Mouse (Mus musculus) natural killer cell, adult 2 months (primary cell): ENCODE data around the gene Axl.

ENCODE experiments used
- DNase-seq, 2 experiments: peaks; one replicate each; pipeline ENCODE4 v3.0.0; 2022; ENCODE audit warnings: low spot score in 2 of 2

Axl gene

GRCm38 (mm10) chr7:25710519-25711130 lies 77.9 kb downstream of the Axl start:
- DNase-seq = peak in 1 of 2 experiments; percentile 17

GRCm38 (mm10) chr7:25709961-25710360 lies 78.5 kb downstream of the Axl start:
- peak; percentile 66 to 77 for DNase-seq

- DNase-seq = peak; percentile 87 to 93
These were observed 80.8 kb downstream of the Axl start for GRCm38 (mm10) chr7:25707581-25708292.
